Mouse (Mus musculus) thymus, postnatal 25 days (tissue): ENCODE results near the gene Otulin.

Source experiments
- DNase-seq: peaks from one replicate; pipeline ENCODE4 v3.0.0; 2022

The Otulin gene

GRCm38 (mm10) chr15:27498078-27498477, 132.4 kb downstream of the Otulin start:
- no peak for DNase-seq

DNA sequence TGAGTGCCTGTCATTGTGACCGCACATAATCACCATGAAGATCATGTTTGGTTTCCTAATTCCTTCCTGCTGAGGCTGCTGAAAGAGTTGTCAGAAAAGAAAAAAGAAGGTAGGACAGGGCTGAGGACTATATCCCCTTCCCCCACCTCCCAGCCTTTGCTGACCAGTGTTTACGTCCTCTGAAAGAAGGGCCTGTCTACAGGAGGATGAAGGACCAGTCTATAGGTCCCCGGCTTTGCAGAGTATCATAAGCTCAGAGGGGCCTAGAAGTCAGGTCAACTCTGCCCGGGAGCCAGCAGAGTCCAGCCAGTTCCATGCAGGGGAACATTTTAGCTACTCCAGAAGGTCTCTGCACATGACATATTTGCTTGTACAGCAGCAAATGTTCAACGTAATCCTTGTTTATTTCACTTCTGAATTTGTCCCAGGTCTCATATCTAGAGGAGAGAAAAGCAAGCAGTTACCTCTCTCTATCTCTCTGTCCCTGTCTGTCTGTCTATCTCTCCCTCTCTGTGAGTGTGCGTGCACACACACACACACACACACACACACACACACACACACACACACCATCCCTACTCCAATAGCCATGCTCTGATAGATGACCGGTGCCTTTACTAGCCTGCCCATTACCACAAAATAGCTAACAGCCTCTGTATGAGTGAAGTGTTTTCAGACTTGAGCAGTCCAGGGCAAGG, 133.0 kb downstream of the Otulin start:
- DNase-seq: no peak

- DNase-seq: no peak
Observed at GRCm38 (mm10) chr15:27496596-27497299, 133.7 kb downstream of the Otulin start.

GRCm38 (mm10) chr15:27495981-27496401, 134.5 kb downstream of the Otulin start:
- DNase-seq: no peak

DNA sequence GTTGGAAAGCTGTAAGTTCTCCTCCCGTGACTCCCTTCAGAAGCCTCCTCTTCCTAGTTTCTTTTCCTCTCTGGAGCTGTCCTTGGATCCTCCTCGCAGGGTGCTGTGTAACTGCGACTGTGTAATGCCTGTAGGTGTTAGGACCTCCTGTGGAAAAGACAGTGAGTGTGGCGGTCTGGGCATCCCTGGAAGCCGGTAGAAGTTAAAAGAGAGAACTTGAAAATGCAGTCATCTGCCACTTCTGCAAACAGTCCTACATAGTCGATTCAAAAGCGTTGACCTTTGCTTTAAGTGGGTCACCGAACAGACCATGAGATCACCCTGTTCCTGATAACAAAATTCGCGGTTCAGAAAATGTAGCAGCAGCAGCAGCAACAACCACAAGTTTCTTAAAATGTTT, 137.0 kb downstream of the Otulin start:
- no peak for DNase-seq

GRCm38 (mm10) chr15:27492734-27493133, 137.8 kb downstream of the Otulin start:
- no peak for DNase-seq
